Mouse (Mus musculus) testis, adult 2 months (tissue): ENCODE data around the gene Hnf1b.

Experiments used
- CTCF ChIP-seq: fragments of 200-500 bp; IDR thresholded peaks from 2 replicates; pipeline ENCODE4 v1.5.1; 2012; ENCODE audit warnings: low read depth, mild to moderate bottlenecking, inconsistent platforms, low read length, moderate library complexity; ENCODE audit not compliant: control insufficient read depth, insufficient read depth, insufficient replicate concordance
- POLR2A ChIP-seq: fragments of 200-500 bp; IDR thresholded peaks from 2 replicates; pipeline ENCODE4 v1.6.1; 2012; ENCODE audit warnings: low read depth, mild to moderate bottlenecking, inconsistent platforms, low read length, moderate library complexity; ENCODE audit not compliant: control insufficient read depth

DNA sequence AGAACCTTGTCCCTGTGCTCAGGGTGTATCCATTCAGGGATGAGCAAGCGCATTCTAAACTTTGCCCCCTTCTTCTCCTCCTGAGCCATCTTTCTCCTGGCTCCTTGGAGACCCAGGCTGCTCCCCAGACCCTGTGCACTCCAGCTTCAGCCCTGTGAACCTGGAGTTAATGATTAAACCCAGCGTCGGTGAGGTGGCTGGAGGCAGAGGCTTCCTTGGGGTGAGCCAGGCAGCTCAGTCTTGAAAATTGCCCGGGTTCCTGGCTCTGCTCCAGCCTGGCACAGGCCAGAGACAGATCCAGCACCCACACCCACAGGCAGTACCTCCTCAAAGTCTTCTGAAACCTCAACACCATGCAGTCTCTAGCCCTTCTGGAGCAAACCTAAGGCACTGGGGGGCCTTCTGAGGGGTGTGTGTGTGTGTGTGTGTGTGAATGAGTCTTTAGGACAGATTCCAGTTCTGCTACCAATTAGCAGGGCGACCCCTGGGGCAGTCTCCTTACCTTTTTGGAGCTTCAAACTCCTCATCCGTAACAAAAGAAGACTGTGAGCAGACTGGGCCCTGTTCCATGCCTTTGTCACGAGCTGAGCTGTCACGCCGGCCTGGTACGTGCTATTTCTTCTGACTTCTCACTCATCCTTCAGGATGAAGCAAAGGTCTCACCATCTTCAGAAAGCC, 29.9 kb upstream of the Hnf1b start:
- TF ChIP-seq CTCF = no peak
- TF ChIP-seq POLR2A = no peak
